Mouse (Mus musculus) midbrain, embryonic 10.5 days (tissue): ENCODE measurements at regions not wholly inside any gene's neighbourhood (a gene's known extent, or its start where the extent isn't known, plus 50 kb on each side); places are given as distances from the start of the nearest gene placed in this dataset.

ENCODE experiments used
- DNase-seq: peaks from one replicate; pipeline ENCODE4 v3.0.0-alpha.2; 2017; ENCODE audit warnings: low spot score
- H3K27ac ChIP-seq: fragments of 300-500 bp; sonication (generic); replicated peaks from 2 replicates; pipeline ENCODE4 v1.5.1; 2016; ENCODE audit warnings: mild to moderate bottlenecking
- H3K27me3 ChIP-seq: fragments of 300-500 bp; sonication (generic); 2 replicates; pipeline ENCODE4 v1.6.1; 2016; ENCODE audit warnings: low read depth, mild to moderate bottlenecking; ENCODE audit not compliant: poor library complexity, severe bottlenecking
- H3K36me3 ChIP-seq: fragments of 300-500 bp; sonication (generic); 2 replicates; pipeline ENCODE4 v1.6.1; 2016; ENCODE audit warnings: mild to moderate bottlenecking, moderate library complexity
- H3K4me1 ChIP-seq: fragments of 300-500 bp; sonication (generic); 2 replicates; pipeline ENCODE4 v1.6.1; 2016
- H3K4me3 ChIP-seq: fragments of 300-500 bp; sonication (generic); 2 replicates; pipeline ENCODE4 v1.5.1; 2016; ENCODE audit warnings: mild to moderate bottlenecking, moderate library complexity
- H3K9me3 ChIP-seq: fragments of 300-500 bp; sonication (generic); replicated peaks from 2 replicates; pipeline ENCODE4 v1.6.1; 2016; ENCODE audit warnings: mild to moderate bottlenecking
- WGBS: fragments of 180-500 bp; shearing (Covaris S2); methylation state at CpG from one replicate; pipeline ENCODE4 v1.1.7; 2016; 5-methylcytosine and 5-hydroxymethylcytosine counted together

- H3K9me3 ChIP-seq: no peaks in the 10 kb centered on the region
- H3K36me3 ChIP-seq: no peaks in the 10 kb centered on the region
- WGBS: 79% methylated on average over 4 of the region's 4 CpGs
- DNase-seq: no peak
- H3K4me1 ChIP-seq: no peaks in the 10 kb centered on the region
- no peak overlapping the region for H3K4me3 ChIP-seq
- no peaks in the 10 kb centered on the region for H3K27me3 ChIP-seq
- no peak overlapping the region for H3K27ac ChIP-seq
These were observed 797.8 kb downstream of the Efna5 start for GRCm38 (mm10) chr17:62083281-62083680.

GRCm38 (mm10) chr17:62077604-62078003 lies 803.5 kb downstream of the Efna5 start:
- Histone ChIP-seq H3K27me3 (no peaks in the 10 kb centered on the region), H3K4me1 (no peaks in the 10 kb centered on the region), H3K4me3 (no peak overlapping the region), H3K36me3 (no peaks in the 10 kb centered on the region), H3K27ac (no peak overlapping the region), H3K9me3 (no peaks in the 10 kb centered on the region)
- WGBS: 76% methylated on average over 7 of the region's 7 CpGs
- no peak for DNase-seq

DNA sequence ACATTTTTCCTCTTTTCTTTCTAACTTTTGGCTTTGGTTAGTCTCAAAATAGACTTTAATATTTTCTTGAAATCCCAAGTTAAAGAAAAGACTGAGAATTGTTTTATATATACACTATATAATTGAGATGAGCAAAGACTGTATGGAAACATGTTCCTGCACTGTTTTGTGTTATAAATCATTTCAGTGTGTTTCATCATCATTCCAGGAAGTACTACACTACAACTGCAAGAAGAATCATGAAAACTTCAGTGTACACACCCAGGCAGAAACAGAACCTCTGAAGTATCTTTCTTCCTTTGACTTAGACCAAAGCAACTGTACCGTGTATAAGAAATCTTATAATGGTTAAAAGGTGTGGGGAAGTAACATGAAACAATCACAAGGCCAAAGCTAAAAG lies 816.2 kb downstream of the Efna5 start:
- WGBS: 95% methylated on average over 1 of the region's 1 CpGs

DNA sequence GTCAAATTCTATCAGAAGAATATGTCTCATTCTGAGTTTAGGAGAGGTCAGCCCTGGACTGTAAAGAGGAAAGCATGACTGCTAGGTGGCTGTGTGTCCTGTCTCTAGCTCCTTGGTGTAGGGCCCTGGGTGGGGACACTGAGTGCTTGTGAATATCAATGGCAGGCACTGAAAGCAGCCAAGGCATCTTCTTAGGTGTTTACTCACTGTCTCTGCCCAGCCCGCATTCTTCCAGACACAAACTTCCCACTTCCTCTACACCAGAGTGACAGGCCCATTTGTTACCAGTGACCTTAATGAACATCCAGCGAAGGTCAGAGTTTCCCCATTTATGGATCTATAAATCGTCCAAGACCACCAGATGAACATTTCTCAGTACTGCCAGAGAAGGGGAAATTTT lies 823.1 kb downstream of the Efna5 start:
- H3K4me1 ChIP-seq: no peaks in the 10 kb centered on the region
- no peaks in the 10 kb centered on the region for H3K9me3 ChIP-seq
- WGBS: 71% methylated on average over 3 of the region's 3 CpGs
- H3K27ac ChIP-seq: no peak overlapping the region
- no peak overlapping the region for H3K4me3 ChIP-seq
- DNase-seq: no peak
- no peaks in the 10 kb centered on the region for H3K27me3 ChIP-seq
- H3K36me3 ChIP-seq: no peaks in the 10 kb centered on the region

More for the DNA sequence above, 816.2 kb downstream of the Efna5 start:
- H3K27ac ChIP-seq: no peak overlapping the region
- H3K27me3 ChIP-seq: no peaks in the 10 kb centered on the region
- no peak for DNase-seq
- no peaks in the 10 kb centered on the region for H3K4me1 ChIP-seq
- no peaks in the 10 kb centered on the region for H3K9me3 ChIP-seq
- H3K4me3 ChIP-seq: no peak overlapping the region
- H3K36me3 ChIP-seq: no peaks in the 10 kb centered on the region

- DNase-seq: no peak
- H3K36me3 ChIP-seq: no peaks in the 10 kb centered on the region
- no peak overlapping the region for H3K4me3 ChIP-seq
- no peak overlapping the region for H3K27ac ChIP-seq
- no peaks in the 10 kb centered on the region for H3K27me3 ChIP-seq
- 69% methylated on average over 6 of the region's 6 CpGs for WGBS
- H3K4me1 ChIP-seq: no peaks in the 10 kb centered on the region
- H3K9me3 ChIP-seq: no peaks in the 10 kb centered on the region
These were observed 826.3 kb downstream of the Efna5 start for GRCm38 (mm10) chr17:62054801-62055200.

GRCm38 (mm10) chr17:62048989-62049388 lies 832.1 kb downstream of the Efna5 start:
- no peak overlapping the region for H3K4me3 ChIP-seq
- no peaks in the 10 kb centered on the region for H3K36me3 ChIP-seq
- DNase-seq: no peak
- no peaks in the 10 kb centered on the region for H3K9me3 ChIP-seq
- WGBS: 87% methylated on average over 3 of the region's 3 CpGs
- H3K27ac ChIP-seq: no peak overlapping the region
- no peaks in the 10 kb centered on the region for H3K27me3 ChIP-seq
- no peaks in the 10 kb centered on the region for H3K4me1 ChIP-seq

GRCm38 (mm10) chr17:62030614-62031013 lies 850.5 kb downstream of the Efna5 start:
- Histone ChIP-seq H3K27ac (no peak overlapping the region), H3K9me3 (no peaks in the 10 kb centered on the region), H3K36me3 (no peaks in the 10 kb centered on the region), H3K27me3 (no peaks in the 10 kb centered on the region), H3K4me3 (no peak overlapping the region), H3K4me1 (no peaks in the 10 kb centered on the region)
- 82% methylated on average over 1 of the region's 1 CpGs for WGBS
- no peak for DNase-seq
